In the genomic region with DNA sequence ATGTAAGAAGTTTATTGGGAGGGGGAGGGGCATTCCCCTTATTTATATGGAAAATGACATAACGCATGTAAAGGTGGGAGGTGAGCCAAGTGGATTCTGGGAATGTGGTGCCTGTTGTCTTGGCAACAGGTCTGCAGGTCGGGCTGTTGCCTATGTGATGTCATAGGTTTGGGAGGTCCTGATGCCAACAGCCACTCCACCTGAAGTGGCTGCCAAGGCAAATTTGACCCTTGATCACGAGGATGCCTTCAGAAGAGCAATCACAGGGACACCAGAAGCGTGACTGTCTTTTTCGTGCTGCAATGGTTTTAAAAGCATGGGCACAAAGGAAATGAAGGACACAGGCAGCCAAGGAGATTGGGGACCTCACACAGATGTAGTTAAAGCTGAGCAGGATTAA, we compare ENCODE assay signal across 25 mouse cellular contexts.
"Had no signal": no experiment of that assay in that cellular context is flagged by ENCODE, and none has a peak within 500 bp of the region (broad histone marks: within the 10 kb centered on the region; RNA-seq: fewer than 3 reads in every experiment).

No protein-coding gene starts in this region.

- H3K27ac ChIP-seq: forebrain, embryonic 15.5 days; heart, embryonic 13.5 days; heart, embryonic 15.5 days; hindbrain, embryonic 13.5 days; hindbrain, embryonic 15.5 days; hindbrain, postnatal 0 days; kidney, embryonic 15.5 days; kidney, postnatal 0 days; limb, embryonic 12.5 days; limb, embryonic 15.5 days; liver, embryonic 13.5 days; liver, embryonic 15.5 days had no signal

- DNase-seq: forebrain, postnatal 0 days; gastrocnemius, postnatal 14 days; gastrocnemius, postnatal 36 days; heart, adult 18-20 months; heart, postnatal 14 days; heart, postnatal 36 days; kidney, adult 11 months; kidney, postnatal 25 days; layer of hippocampus, adult 9-11 months; layer of hippocampus, postnatal 36 days; left cerebral cortex, postnatal 4 days; liver, embryonic 13.5 days had no signal

- ATAC-seq: forebrain, embryonic 15.5 days; forebrain, postnatal 0 days; hindbrain, postnatal 0 days; intestine, embryonic 16.5 days had no signal

- H3K4me1 ChIP-seq: forebrain, embryonic 15.5 days; heart, embryonic 13.5 days; heart, embryonic 15.5 days; hindbrain, embryonic 13.5 days; hindbrain, embryonic 15.5 days; kidney, embryonic 15.5 days; limb, embryonic 12.5 days; limb, embryonic 15.5 days; liver, embryonic 13.5 days; liver, embryonic 15.5 days had no signal

- H3K27me3 ChIP-seq: forebrain, embryonic 15.5 days; heart, embryonic 13.5 days; heart, embryonic 15.5 days; hindbrain, embryonic 13.5 days; hindbrain, embryonic 15.5 days; kidney, embryonic 15.5 days; limb, embryonic 12.5 days; limb, embryonic 15.5 days; liver, embryonic 13.5 days; liver, embryonic 15.5 days had no signal

- H3K9ac ChIP-seq: forebrain, embryonic 15.5 days; forebrain, postnatal 0 days; heart, embryonic 13.5 days; heart, embryonic 15.5 days; hindbrain, embryonic 13.5 days; hindbrain, embryonic 15.5 days; kidney, embryonic 15.5 days; limb, embryonic 12.5 days; limb, embryonic 15.5 days; liver, embryonic 13.5 days; liver, embryonic 15.5 days had no signal

- H3K4me3 ChIP-seq: forebrain, embryonic 15.5 days; heart, embryonic 13.5 days; heart, embryonic 15.5 days; hindbrain, embryonic 13.5 days; hindbrain, embryonic 15.5 days; kidney, embryonic 15.5 days; limb, embryonic 12.5 days; limb, embryonic 15.5 days; liver, embryonic 13.5 days; liver, embryonic 15.5 days had no signal

- H3K36me3 ChIP-seq: heart, embryonic 15.5 days had no signal

- H3K4me2 ChIP-seq: forebrain, embryonic 15.5 days; heart, embryonic 11.5 days; heart, embryonic 13.5 days; heart, embryonic 15.5 days; hindbrain, embryonic 13.5 days; hindbrain, embryonic 15.5 days; kidney, embryonic 15.5 days; limb, embryonic 12.5 days; limb, embryonic 15.5 days; liver, embryonic 13.5 days; liver, embryonic 15.5 days had no signal

- H3K9me3 ChIP-seq: forebrain, embryonic 15.5 days; heart, embryonic 13.5 days; heart, embryonic 15.5 days; hindbrain, embryonic 13.5 days; hindbrain, embryonic 15.5 days; kidney, embryonic 15.5 days; limb, embryonic 12.5 days; limb, embryonic 15.5 days; liver, embryonic 13.5 days; liver, embryonic 15.5 days had no signal
